Mouse (Mus musculus) liver, embryonic 12.5 days (tissue): ENCODE data around the gene Olah. TPM values are rescaled to one million over a fixed set of nuclear protein-coding genes. Genes with fewer than 3 reads are reported as not detected.

Source experiments
- ATAC-seq: fragments of 200-750 bp; cut with Nextera tagmentation; 2 replicates; pipeline ENCODE4 v1.8.0; 2017; ENCODE audit warnings: moderate number of reproducible peaks, mild to moderate bottlenecking, moderate library complexity
- H3K27ac ChIP-seq: fragments of 300-500 bp; sonication (generic); 2 replicates; pipeline ENCODE4 v1.5.1; 2016; ENCODE audit warnings: mild to moderate bottlenecking
- H3K27me3 ChIP-seq: fragments of 300-500 bp; sonication (generic); replicated peaks from 2 replicates; pipeline ENCODE4 v1.6.1; 2016; ENCODE audit warnings: mild to moderate bottlenecking, moderate library complexity
- H3K36me3 ChIP-seq: fragments of 300-500 bp; sonication (generic); 2 replicates; pipeline ENCODE4 v1.6.1; 2016; ENCODE audit warnings: mild to moderate bottlenecking, moderate library complexity
- H3K4me1 ChIP-seq: fragments of 300-500 bp; sonication (generic); 2 replicates; pipeline ENCODE4 v1.6.1; 2016
- H3K4me2 ChIP-seq: fragments of 300-500 bp; sonication (generic); 2 replicates; pipeline ENCODE4 v1.6.1; 2016; ENCODE audit warnings: mild to moderate bottlenecking, moderate library complexity
- H3K4me3 ChIP-seq: fragments of 300-500 bp; sonication (generic); 2 replicates; pipeline ENCODE4 v1.5.1; 2016; ENCODE audit warnings: mild to moderate bottlenecking, moderate library complexity
- H3K9ac ChIP-seq: fragments of 300-500 bp; sonication (generic); 2 replicates; pipeline ENCODE4 v1.6.1; 2016; ENCODE audit warnings: mild to moderate bottlenecking, moderate library complexity
- H3K9me3 ChIP-seq: fragments of 300-500 bp; sonication (generic); replicated peaks from 2 replicates; pipeline ENCODE4 v1.6.1; 2016; ENCODE audit warnings: mild to moderate bottlenecking, moderate library complexity
- WGBS: fragments of 180-500 bp; shearing (Covaris S2); methylation state at CpG from one replicate; pipeline ENCODE4 v1.1.7; 2016; ENCODE audit not compliant: insufficient replicate concordance; 5-methylcytosine and 5-hydroxymethylcytosine counted together
- polyA plus RNA-seq: library from polyadenylated mRNA; unstranded; fragments of >200 nt; fragmentation: Nextera tagmentation; extraction: Ambion mirVana; gene quantifications from 2 replicates; pipeline ENCODE4 v1.2.1, GENCODE M21; 2016

The Olah gene
- polyA plus RNA-seq, 1 experiment from 2014 or later: not detected

- Histone ChIP-seq H3K4me2 (no peak overlapping the region), H3K4me1 (peaks cover 10% of the 10 kb centered on the region; the same call in 1 of the 2 replicates), H3K27me3 (no peaks in the 10 kb centered on the region), H3K27ac (no peak overlapping the region), H3K9me3 (no peaks in the 10 kb centered on the region), H3K4me3 (no peak overlapping the region), H3K9ac (no peak overlapping the region), H3K36me3 (no peaks in the 10 kb centered on the region)
- ATAC-seq: no peak
- 86% methylated on average over 1 of the region's 1 CpGs for WGBS
Measured at GRCm38 (mm10) chr2:3292170-3292569, 104.8 kb downstream of the Olah start.

Other genes with a start within 250 kb of the Olah start
- 21.7 and 21.8 TPM in 2 replicates for gene Nmt2, start 113.0 kb downstream of the Olah start, polyA plus RNA-seq
- gene Rpp38, start 64.6 kb downstream of the Olah start, polyA plus RNA-seq: 19.7 TPM in 2 replicates
- 0.37 and 0.93 TPM in 2 replicates for gene Acbd7, start 61.0 kb downstream of the Olah start, polyA plus RNA-seq
- 0.23 TPM in 1 of 2 replicates, not detected in the other for gene Meig1, start 25.4 kb upstream of the Olah start, polyA plus RNA-seq
- 5.9 and 6.8 TPM in 2 replicates for gene Dclre1c, start 26.9 kb upstream of the Olah start, polyA plus RNA-seq
- gene Suv39h2, start 77.8 kb upstream of the Olah start, polyA plus RNA-seq: 13.2 and 13.3 TPM in 2 replicates
- 3.2 and 3.5 TPM in 2 replicates for gene Gm45902, start 115.6 kb upstream of the Olah start, polyA plus RNA-seq
- 107 and 109 TPM in 2 replicates for gene Hspa14, start 115.6 kb upstream of the Olah start, polyA plus RNA-seq
- gene Cdnf, start 115.8 kb upstream of the Olah start, polyA plus RNA-seq: 0.11 and 0.24 TPM in 2 replicates
- 22.0 and 24.0 TPM in 2 replicates for gene Fam107b, start 173.3 kb upstream of the Olah start, polyA plus RNA-seq